Mouse (Mus musculus) adrenal gland (tissue): ENCODE data around the gene Slc17a3.

ENCODE experiments used
- intact Hi-C: fragments of 180-260 bp; cut with DNase I; formaldehyde crosslinking; loops from one replicate; pipeline ENCODE4 v1.15.1; 2025

The Slc17a3 gene

DNA sequence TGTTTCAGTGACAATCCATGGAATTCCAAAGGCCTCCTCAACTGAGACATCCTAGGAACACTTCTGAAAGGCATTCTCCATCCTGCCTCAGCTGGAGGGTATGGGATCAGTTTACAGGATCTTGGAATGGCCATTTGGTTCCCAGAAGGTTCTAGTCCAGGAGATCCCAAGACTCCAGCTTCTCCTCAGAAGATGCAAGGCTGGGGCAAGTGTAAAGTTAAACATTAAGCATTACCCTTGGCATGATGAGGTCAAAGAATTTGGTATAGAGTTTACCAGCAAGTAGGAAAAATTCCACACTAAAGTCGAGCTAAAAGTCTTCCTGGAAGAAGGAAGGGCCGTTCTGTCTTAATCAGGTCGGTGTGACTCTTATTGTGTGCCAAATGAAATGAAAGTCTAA, 30.8 kb downstream of the Slc17a3 start:
- intact Hi-C loops, result no loop called here

- intact Hi-C loops, result no loop called here
These were observed 33.9 kb downstream of the Slc17a3 start for GRCm38 (mm10) chr13:23873141-23873540.

DNA sequence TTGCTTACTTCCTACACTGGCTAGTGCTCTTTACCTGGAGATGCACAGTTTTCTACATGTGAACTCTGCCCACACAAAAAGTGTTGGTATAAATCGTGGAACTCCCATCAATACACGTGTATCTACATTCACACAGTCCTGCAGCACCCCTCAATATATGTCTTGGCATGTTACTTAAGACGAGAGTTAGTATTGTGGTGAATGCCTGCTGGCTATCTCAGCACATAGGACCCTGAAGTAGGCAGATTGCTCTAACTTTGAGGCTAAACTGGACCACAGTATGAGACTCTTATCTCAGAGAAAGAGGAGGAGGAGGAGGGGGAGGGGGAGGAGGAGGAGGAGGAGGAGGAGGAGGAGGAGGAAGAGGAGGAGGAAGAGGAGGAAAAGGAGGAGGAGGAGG, 39.9 kb downstream of the Slc17a3 start:
- intact Hi-C loops, result no loop called here

GRCm38 (mm10) chr13:23879636-23880035, 40.4 kb downstream of the Slc17a3 start:
- intact Hi-C loops, result no loop called here

GRCm38 (mm10) chr13:23885540-23885939, 46.3 kb downstream of the Slc17a3 start:
- intact Hi-C loops, result loop anchor here (2.0 kb wide), 1 partner anchor 53 kb away; no protein-coding TSS in a partner anchor

DNA sequence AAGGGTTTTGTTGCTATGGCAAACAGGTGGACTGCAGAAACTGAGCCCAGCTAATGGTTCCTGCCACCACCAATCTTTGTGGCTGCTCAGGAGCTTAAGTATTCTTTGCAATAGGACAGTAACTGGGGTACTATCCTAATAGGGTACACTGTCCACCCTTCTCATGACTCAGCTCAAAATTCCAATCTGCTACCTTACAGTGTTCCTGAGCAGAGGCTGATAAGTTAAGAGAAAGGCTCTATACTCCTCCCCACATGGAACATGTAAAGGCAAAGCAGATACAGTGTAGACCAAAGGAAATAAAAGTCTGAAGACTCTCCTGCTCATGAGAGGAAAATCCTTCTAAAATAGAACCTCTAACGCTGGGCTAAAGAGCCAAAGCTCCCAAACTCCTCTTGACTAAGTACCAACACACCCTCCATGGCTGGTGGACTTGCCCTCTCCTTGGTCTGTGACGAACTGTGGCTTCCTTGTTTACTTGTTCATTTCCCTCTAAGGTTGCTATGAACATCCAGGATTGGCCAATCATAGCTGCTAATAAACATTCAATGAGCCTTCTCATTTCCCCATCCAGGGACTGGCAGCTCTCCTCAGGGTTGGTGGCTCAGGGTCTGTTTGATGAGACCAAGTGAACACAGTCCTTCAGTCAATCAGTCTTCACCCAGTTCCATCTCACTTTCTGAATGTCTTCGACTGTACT, 47.9 kb downstream of the Slc17a3 start:
- intact Hi-C loops, result no loop called here

GRCm38 (mm10) chr13:23889011-23889605, 49.9 kb downstream of the Slc17a3 start:
- intact Hi-C loops, result no loop called here

DNA sequence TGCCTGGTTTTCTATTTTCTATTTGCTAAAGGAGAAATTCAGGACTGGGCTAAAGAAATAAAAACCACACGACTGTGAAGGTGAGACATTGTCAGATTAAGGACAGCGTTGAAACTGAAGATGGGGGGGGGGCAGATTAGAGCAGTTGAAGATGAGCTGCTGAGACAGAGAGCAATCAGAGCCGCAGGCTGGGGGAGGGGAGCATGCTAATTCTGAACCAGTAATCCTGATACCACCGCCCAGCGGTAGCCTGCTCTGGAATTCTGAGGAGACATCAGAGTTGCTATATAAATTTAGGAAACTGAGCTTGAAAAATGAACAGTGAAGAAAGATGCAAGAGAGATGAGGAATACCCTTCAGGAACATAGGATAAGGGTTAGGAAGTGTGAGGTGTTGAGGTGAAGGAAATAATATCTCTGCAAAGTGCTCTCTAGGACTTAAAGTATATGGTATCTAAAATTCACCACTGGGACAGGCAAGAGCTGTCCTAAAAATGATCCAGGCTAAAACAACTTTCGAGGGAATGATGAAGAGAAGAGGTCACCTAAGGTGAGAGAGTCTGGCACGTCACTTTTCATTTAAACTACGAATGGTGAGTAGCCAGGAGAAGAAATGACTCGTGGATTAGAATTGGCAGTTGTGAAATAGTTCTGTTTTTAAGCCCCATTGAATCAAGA, 53.5 kb downstream of the Slc17a3 start:
- intact Hi-C loops, result no loop called here

DNA sequence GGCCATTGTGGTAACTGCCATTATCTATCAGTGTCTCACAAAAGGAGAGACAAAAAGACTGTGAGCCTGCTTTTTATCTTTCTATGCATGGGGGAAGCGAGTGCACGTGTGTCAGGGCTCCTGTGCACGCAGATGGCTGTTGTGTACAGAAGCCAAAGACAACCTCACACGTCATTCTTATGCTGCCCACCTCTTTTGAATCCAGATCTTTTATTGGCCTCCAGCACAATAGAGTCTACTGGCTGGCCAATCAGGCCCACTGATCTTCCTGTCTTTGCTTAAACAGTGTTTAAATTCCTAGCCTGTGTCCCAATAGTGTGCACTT, 54.0 kb downstream of the Slc17a3 start:
- intact Hi-C loops, result no loop called here

DNA sequence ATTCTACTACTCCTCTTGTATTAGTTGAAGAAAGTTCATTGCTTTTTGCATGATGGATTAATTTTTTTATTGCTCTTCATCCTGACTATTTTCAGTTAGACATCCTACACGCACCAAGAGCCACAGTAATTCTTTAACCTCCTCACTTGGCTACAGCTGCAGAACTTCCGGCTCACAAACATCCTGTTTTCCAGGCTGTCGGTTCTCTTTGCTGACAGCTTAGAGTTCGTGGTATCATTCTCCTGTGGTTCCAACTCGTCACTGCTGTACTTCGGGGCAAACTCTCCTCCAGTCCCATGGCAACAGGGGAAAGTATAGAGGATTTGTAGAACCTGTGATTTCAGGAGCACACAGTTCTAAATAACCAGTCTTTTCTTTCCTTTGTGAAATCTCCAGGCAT, 59.0 kb downstream of the Slc17a3 start:
- intact Hi-C loops, result no loop called here

GRCm38 (mm10) chr13:23906906-23907305, 67.7 kb downstream of the Slc17a3 start:
- intact Hi-C loops, result no loop called here

- intact Hi-C loops, result loop anchor here (5.0 kb wide), 1 partner anchor 37 kb away; no protein-coding TSS in a partner anchor
These were observed 70.9 kb downstream of the Slc17a3 start for GRCm38 (mm10) chr13:23910121-23910520.
